Mouse (Mus musculus) cortical plate, adult 2 months (tissue): ENCODE data around the gene Myo5a. TPM values are rescaled to one million over a fixed set of nuclear protein-coding genes. Genes with fewer than 3 reads are reported as not detected.

Source experiments
- H3K27ac ChIP-seq: fragments of 200-500 bp; 2 replicates; pipeline ENCODE4 v1.5.1; 2012; ENCODE audit warnings: low read length, control low read depth, inconsistent platforms; ENCODE audit not compliant: insufficient read depth
- H3K4me1 ChIP-seq: fragments of 200-500 bp; 2 replicates; pipeline ENCODE4 v1.6.1; 2011; ENCODE audit warnings: low read length; ENCODE audit not compliant: control insufficient read depth, insufficient read depth
- H3K4me3 ChIP-seq: fragments of 200-500 bp; 2 replicates; pipeline ENCODE4 v1.5.1; 2011; ENCODE audit warnings: mild to moderate bottlenecking, low read length, control low read depth; ENCODE audit not compliant: insufficient read depth
- CTCF ChIP-seq: fragments of 200-500 bp; IDR thresholded peaks from 2 replicates; pipeline ENCODE4 v1.5.1; 2011; ENCODE audit warnings: mild to moderate bottlenecking, control low read depth, low read length; ENCODE audit not compliant: insufficient read depth; ENCODE audit errors: extremely low read depth
- POLR2A ChIP-seq: fragments of 200-500 bp; IDR thresholded peaks from 2 replicates; pipeline ENCODE4 v1.6.1; 2011; ENCODE audit warnings: mild to moderate bottlenecking, low read length, control low read depth; ENCODE audit not compliant: insufficient read depth; ENCODE audit errors: extremely low read depth
- polyA plus RNA-seq: library from polyadenylated mRNA; depleted of rRNA; stranded (reverse); fragments of >200 nt; gene quantifications from 2 replicates; pipeline ENCODE4 v1.2.3, GENCODE M21; 2012

Myo5a gene
- polyA plus RNA-seq, 1 experiment = 116 TPM

DNA sequence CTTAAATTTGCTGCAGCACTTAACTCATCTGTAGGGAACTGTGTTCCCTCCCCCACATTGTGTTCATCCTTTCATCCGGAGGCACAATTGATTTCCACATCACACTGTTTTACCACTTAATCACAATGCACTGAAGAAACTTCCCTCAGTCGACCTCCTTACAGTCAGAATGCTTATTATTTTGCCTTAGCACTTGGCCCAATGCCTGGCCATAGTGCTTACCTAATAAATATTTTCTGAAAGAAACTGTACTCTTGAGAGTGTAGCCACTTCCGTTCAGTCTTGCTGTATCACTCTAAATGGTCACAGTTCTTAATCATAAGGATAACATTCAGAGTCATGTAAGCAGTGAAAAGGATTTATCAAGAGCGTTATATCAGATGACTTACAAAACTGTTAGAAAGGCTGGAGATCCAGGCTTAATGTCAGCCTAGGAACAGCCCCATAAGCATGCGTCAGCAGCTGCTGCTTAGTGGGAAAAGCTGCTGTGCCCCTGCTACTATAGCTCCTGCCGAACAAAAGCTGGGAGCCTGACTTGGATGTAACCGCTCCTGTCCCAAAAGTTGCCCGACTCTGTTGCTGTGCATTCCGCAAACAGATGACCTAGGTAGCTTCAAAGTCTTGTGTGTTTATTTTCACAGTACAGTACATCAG lies 6.0 kb upstream of the Myo5a start:
- Histone ChIP-seq H3K4me3 (no peak overlapping the region), H3K4me1 (no peaks in the 10 kb centered on the region), H3K27ac (no peak overlapping the region)
- TF ChIP-seq CTCF = no peak
- no peak for TF ChIP-seq POLR2A

DNA sequence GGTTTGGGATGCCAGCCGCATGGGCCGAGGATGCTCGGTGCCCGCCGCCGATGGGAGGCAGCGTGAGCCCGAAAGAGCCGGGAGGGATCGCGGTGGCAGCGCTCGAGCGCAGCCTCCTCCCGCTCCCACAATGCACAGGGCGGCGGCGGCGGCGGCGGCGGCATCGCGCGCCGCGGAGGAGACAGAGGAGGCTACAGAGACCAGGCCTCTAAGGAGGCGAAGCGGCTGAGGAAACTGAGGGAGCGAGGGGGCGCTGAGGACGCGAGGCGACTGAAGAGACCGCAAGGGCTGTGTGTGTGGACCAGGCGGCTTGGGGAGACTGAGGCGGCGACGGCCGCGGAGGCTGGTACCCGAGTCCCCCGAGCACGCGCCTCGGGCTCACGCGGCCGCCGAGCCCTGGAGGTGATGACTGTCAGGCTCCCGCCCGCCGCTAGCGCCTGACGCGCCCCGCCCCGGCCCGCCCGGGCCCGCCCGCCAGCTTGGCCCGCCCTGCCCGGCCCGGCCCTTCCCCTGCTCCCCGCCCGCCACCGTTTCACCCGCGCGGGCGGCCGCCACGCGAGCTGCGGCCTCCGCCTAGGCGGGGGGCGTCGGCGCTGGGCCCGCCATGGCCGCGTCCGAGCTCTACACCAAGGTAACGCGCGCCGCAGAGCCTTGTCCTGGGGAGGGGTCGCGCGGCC lies 352 bp downstream of the Myo5a start:
- TF ChIP-seq CTCF (no peak), POLR2A (no peak)
- H3K4me1 ChIP-seq = peaks cover 1% of the 10 kb centered on the region; the same call in 1 of the 2 replicates
- peak overlapping the region; percentile 99 for H3K27ac ChIP-seq
- peak overlapping the region; percentile 99 for H3K4me3 ChIP-seq

DNA sequence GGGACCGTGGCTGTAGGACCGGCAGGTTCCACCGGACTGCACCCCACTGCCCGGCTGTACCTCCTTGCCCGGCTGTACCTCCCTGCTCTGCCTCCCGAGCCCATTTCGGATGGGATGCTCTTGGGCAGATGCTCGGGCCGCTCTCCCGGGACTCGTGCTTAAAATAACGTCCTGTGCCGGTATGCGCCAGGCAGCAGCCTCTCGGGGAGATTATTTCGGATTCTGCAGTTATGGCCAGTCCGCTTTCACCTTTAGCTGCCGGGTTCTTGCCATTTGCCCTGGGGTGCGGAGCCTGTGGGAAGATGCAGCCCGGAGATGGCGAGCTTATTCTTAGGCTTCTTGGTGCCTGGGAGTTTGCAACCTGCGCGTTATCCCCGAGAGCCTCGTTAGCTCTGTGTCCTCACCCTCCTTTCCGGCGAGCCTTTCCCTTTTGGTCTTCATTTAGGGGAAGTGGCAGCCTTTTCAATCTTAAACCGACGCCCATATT lies 934 bp downstream of the Myo5a start:
- Histone ChIP-seq H3K27ac (peak overlapping the region; percentile 99), H3K4me3 (peak overlapping the region; percentile 99), H3K4me1 (peaks cover 1% of the 10 kb centered on the region; the same call in 1 of the 2 replicates)
- TF ChIP-seq CTCF (no peak), POLR2A (0 out of 2 replicates have a peak, but pooled peaks have one; percentile 30)

DNA sequence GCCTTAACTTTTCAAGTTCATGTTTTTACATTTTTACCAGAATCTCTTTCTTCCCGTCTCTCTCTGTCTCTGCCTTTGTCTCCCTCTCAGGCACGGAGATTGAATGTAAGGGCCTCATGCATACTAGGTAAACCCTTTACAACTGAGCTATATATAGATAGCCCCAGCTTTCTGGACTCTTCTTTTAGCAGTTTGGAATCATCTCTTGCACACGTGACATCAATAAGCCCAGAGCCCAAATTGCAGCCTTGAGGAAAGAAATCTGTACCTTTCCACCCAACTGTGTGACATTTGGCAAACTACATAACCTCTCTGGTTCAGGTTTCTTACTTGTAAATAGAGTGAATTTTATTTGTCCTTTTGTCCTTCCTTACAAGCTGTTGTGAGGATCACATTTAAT lies 1.5 kb downstream of the Myo5a start:
- TF ChIP-seq POLR2A (no peak), CTCF (no peak)
- H3K27ac ChIP-seq = peak overlapping the region; percentile 99
- peaks cover 5% of the 10 kb centered on the region; the same call in 1 of the 2 replicates for H3K4me1 ChIP-seq

DNA sequence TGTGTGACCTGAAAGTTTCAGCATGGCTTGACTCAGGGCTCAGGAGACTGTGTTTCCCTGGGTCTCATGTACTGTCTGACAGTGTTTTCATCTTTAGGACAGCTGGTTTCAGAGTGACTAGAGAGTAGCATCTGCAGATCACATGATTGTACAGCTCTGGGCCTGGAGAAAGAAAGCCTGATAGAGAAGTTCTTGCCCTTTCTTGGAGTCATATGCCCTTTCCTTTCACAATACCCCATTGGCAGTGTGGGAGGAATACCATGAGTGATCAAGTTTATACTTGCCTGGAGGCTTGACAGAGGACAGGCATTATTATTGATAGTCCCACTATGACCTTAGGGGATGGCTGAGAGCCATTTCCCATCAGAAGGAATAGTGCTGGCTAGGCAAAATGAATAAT lies 6.4 kb downstream of the Myo5a start:
- Histone ChIP-seq H3K4me1 (peaks cover 7% of the 10 kb centered on the region; the same call in 1 of the 2 replicates), H3K27ac (no peak overlapping the region), H3K4me3 (no peak overlapping the region)
- TF ChIP-seq CTCF (no peak), POLR2A (no peak)

More for the DNA sequence above, 1.5 kb downstream of the Myo5a start:
- peak overlapping the region; percentile 99 for H3K4me3 ChIP-seq

DNA sequence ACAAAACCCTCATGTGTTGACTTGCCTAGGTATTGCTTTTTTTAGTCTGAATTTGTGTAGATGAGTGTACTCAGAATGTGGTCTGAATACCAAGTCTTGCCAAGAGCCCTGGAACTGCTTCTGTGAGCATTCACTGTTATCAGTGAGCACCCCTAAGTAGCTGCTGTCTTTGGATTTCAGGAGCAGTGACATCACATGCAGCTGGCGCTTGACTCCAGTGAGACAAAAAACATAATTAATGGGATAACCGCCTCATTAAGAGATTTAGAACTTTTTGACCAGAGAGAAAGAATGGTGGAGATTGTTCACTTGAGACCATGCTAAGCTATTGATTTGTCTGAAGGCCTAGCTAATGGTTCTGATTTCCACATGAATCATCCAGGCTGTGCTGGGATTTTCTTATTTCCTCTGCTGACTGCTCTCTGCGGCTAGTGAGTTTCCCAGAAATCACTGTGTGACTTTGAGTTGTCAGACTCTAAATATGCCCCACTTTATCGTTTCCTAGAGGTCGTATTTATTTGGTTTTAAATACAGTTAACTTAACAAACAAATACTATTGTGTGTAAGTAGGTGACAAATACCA lies 14.5 kb downstream of the Myo5a start:
- TF ChIP-seq CTCF = no peak
- TF ChIP-seq POLR2A = no peak
- peaks cover 9% of the 10 kb centered on the region for H3K4me1 ChIP-seq
- no peak overlapping the region for H3K4me3 ChIP-seq
- H3K27ac ChIP-seq = no peak overlapping the region

DNA sequence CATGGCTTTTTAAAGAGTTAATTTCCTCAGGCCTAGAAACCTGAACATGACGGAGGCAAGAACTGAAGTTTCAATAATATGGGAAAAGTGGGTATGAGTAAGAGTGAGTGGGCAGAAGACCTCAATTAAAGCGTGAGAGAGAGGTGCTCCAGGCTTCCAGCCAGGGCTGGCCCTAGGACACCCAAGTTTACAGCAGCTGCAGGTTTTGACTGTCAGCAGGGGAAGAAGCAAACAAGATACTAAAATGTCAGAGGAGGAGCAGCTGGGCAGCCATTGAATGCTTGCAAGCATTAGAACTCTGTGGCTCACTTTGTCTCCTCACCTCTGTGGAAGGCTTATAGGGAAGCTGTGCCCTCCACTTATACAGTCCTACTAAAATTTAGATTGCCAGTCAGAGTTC lies 17.0 kb downstream of the Myo5a start:
- Histone ChIP-seq H3K4me1 (peaks cover 11% of the 10 kb centered on the region), H3K27ac (no peak overlapping the region), H3K4me3 (no peak overlapping the region)
- TF ChIP-seq CTCF (no peak), POLR2A (no peak)

DNA sequence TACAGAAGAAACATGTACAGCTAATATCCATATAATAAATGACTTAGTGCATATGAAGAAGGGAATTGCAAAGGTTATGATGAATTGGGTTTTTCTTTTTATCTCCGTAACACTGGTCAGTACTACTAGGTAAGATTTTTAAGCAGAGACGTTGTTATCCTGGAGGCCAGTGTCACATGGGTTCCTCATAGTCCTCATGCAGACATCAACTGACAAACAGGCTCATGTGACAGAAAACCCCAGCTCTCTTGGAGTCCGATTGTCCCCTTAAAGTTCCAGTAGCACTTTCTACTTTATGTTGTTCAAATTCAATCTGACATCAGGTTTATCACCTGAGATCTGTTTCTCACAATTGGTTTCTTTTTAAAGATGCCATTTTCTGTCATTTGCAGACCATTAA lies 18.5 kb downstream of the Myo5a start:
- no peak overlapping the region for H3K4me3 ChIP-seq
- TF ChIP-seq POLR2A (no peak), CTCF (no peak)
- H3K27ac ChIP-seq = no peak overlapping the region
- peaks cover 10% of the 10 kb centered on the region for H3K4me1 ChIP-seq

DNA sequence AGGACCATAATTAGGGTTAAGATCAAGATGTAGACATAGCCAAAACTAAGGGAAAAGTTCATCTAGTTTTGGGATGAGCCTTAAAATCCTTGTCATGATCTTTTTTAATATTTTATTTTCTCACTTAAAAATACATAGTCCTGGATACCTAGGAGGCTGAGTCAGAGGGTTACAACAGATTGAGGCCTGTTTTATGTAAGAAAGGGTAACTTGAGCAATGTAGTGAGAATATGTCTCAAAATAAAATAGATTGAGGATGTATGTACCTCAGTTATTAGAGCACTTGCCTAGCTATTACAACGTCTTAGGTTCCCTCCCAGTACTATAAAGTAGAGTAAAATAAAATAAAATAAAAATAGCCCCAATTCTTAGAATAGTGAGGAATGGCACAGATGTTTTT lies 21.3 kb downstream of the Myo5a start:
- no peak overlapping the region for H3K27ac ChIP-seq
- H3K4me1 ChIP-seq = peaks cover 5% of the 10 kb centered on the region
- no peak for TF ChIP-seq POLR2A
- no peak for TF ChIP-seq CTCF
- H3K4me3 ChIP-seq = no peak overlapping the region
